Mouse (Mus musculus): ENCODE data around the gene Slc2a9.
"Not testable (repeated sequence)": the region's sequence is repeated elsewhere in the genome, so short reads cannot be mapped to it uniquely, and the experiment has no call there.

The Slc2a9 gene

GRCm38 (mm10) chr5:38500043-38500442 lies 2.9 kb downstream of the Slc2a9 start:
- DNase-seq (ENCODE audit: low spot score) = no peak

GRCm38 (mm10) chr5:38499316-38499811 lies 3.6 kb downstream of the Slc2a9 start:
- no peak for DNase-seq (ENCODE audit: low spot score)

- no peak for DNase-seq (ENCODE audit: low spot score)
Observed at GRCm38 (mm10) chr5:38498479-38498878, 4.5 kb downstream of the Slc2a9 start.

- DNase-seq (ENCODE audit: low spot score) = no peak
Observed at GRCm38 (mm10) chr5:38496491-38497057, 6.4 kb downstream of the Slc2a9 start.

GRCm38 (mm10) chr5:38493890-38494289 lies 9.1 kb downstream of the Slc2a9 start:
- DNase-seq (ENCODE audit: low spot score) = no peak

GRCm38 (mm10) chr5:38491763-38492162 lies 11.2 kb downstream of the Slc2a9 start:
- no peak for DNase-seq (ENCODE audit: low spot score)

GRCm38 (mm10) chr5:38489739-38490138 lies 13.2 kb downstream of the Slc2a9 start:
- DNase-seq (ENCODE audit: low spot score) = no peak

GRCm38 (mm10) chr5:38488673-38489615 lies 14.0 kb downstream of the Slc2a9 start:
- DNase-seq (ENCODE audit: low spot score) = no peak

GRCm38 (mm10) chr5:38488026-38488425 lies 14.9 kb downstream of the Slc2a9 start:
- DNase-seq (ENCODE audit: low spot score) = no peak

GRCm38 (mm10) chr5:38487247-38487646 lies 15.7 kb downstream of the Slc2a9 start:
- no peak for DNase-seq (ENCODE audit: low spot score)

- no peak for DNase-seq (ENCODE audit: low spot score)
Observed at GRCm38 (mm10) chr5:38485946-38486345, 17.0 kb downstream of the Slc2a9 start.

- no peak for DNase-seq (ENCODE audit: low spot score)
Observed at GRCm38 (mm10) chr5:38483518-38484110, 19.3 kb downstream of the Slc2a9 start.

- DNase-seq (ENCODE audit: low spot score) = no peak
Observed at GRCm38 (mm10) chr5:38480822-38481707, 21.9 kb downstream of the Slc2a9 start.

- peak; percentile 44 for DNase-seq (ENCODE audit: low spot score)
Observed at GRCm38 (mm10) chr5:38479908-38480725, 22.8 kb downstream of the Slc2a9 start.

- DNase-seq (ENCODE audit: low spot score) = not testable (repeated sequence)
Observed at GRCm38 (mm10) chr5:38479545-38479907, 23.4 kb downstream of the Slc2a9 start.

GRCm38 (mm10) chr5:38479027-38479426 lies 23.9 kb downstream of the Slc2a9 start:
- no peak for DNase-seq (ENCODE audit: low spot score)

- no peak for DNase-seq (ENCODE audit: low spot score)
Observed at GRCm38 (mm10) chr5:38477731-38478445, 25.1 kb downstream of the Slc2a9 start.

GRCm38 (mm10) chr5:38476861-38477565 lies 25.9 kb downstream of the Slc2a9 start:
- no peak for DNase-seq (ENCODE audit: low spot score)

- DNase-seq (ENCODE audit: low spot score) = no peak
Observed at GRCm38 (mm10) chr5:38470881-38471280, 32.1 kb downstream of the Slc2a9 start.

Data from ovary, postnatal 14 days (tissue).